Mouse (Mus musculus) forebrain, embryonic 14.5 days (tissue): ENCODE measurements around the gene Actb. TPM values are rescaled to one million over a fixed set of nuclear protein-coding genes. Genes with fewer than 3 reads are reported as not detected.

Experiments used
- ATAC-seq: fragments of 200-750 bp; cut with Nextera tagmentation; 2 replicates; pipeline ENCODE4 v1.8.0; 2017; ENCODE audit warnings: mild to moderate bottlenecking, moderate library complexity
- DNase-seq: peaks from one replicate; pipeline ENCODE4 v3.0.0-alpha.2; 2015; ENCODE audit warnings: low spot score
- H3K27ac ChIP-seq: fragments of 300-500 bp; sonication (generic); 2 replicates; pipeline ENCODE4 v1.5.1; 2014; ENCODE audit warnings: low read depth, mild to moderate bottlenecking, control low read depth, low read length, moderate library complexity
- H3K27me3 ChIP-seq: fragments of 300-500 bp; sonication (generic); replicated peaks from 2 replicates; pipeline ENCODE4 v1.6.1; 2014; ENCODE audit warnings: low read length, control low read depth, mixed read lengths; ENCODE audit not compliant: control insufficient read depth, insufficient read depth
- H3K36me3 ChIP-seq: fragments of 300-500 bp; sonication (generic); 2 replicates; pipeline ENCODE4 v1.6.1; 2014; ENCODE audit warnings: low read length, control low read depth; ENCODE audit not compliant: control insufficient read depth, insufficient read depth
- H3K4me1 ChIP-seq: fragments of 300-500 bp; sonication (generic); 2 replicates; pipeline ENCODE4 v1.6.1; 2014; ENCODE audit warnings: antibody characterized with exemption, low read length, control low read depth; ENCODE audit not compliant: control insufficient read depth, insufficient read depth
- H3K4me2 ChIP-seq: fragments of 300-500 bp; sonication (generic); 2 replicates; pipeline ENCODE4 v1.6.1; 2014; ENCODE audit warnings: mild to moderate bottlenecking, control low read depth, low read length
- H3K4me3 ChIP-seq: fragments of 300-500 bp; sonication (generic); 2 replicates; pipeline ENCODE4 v1.5.1; 2014; ENCODE audit warnings: low read depth, low read length, control low read depth
- H3K9ac ChIP-seq: fragments of 300-500 bp; sonication (generic); 2 replicates; pipeline ENCODE4 v1.6.1; 2014; ENCODE audit warnings: mild to moderate bottlenecking, low read length, control low read depth, moderate library complexity
- H3K9me3 ChIP-seq: fragments of 300-500 bp; sonication (generic); replicated peaks from 2 replicates; pipeline ENCODE4 v1.6.1; 2016; ENCODE audit warnings: low read length, control low read depth, mixed read lengths; ENCODE audit not compliant: control insufficient read depth
- WGBS: fragments of 180-500 bp; shearing (Covaris S2); extraction: QIAGEN DNeasy Blood & Tissue Kit; methylation state at CpG from one replicate; pipeline ENCODE4 v1.1.7; 2014; 5-methylcytosine and 5-hydroxymethylcytosine counted together
- polyA plus RNA-seq: library from polyadenylated mRNA; unstranded; fragments of >200 nt; fragmentation: Nextera tagmentation; extraction: Ambion mirVana; gene quantifications from 2 replicates; pipeline ENCODE4 v1.2.1, GENCODE M21; 2014

Gene Actb
- polyA plus RNA-seq, 1 experiment from 2014 or later: 18,122 TPM

GRCm38 (mm10) chr5:142926204-142926939 is 19.8 kb upstream of the Actb start:
- H3K9ac ChIP-seq: no peak overlapping the region
- H3K27me3 ChIP-seq: no peaks in the 10 kb centered on the region
- H3K4me1 ChIP-seq: 0 out of 2 replicates have a peak, but pooled peaks cover 6% of the 10 kb centered on the region
- WGBS: 14% methylated on average over 13 of the region's 13 CpGs
- no peaks in the 10 kb centered on the region for H3K9me3 ChIP-seq
- no peaks in the 10 kb centered on the region for H3K36me3 ChIP-seq
- no peak overlapping the region for H3K27ac ChIP-seq
- H3K4me2 ChIP-seq: no peak overlapping the region
- ATAC-seq (peak; percentile 32; the same call in 1 of the 2 replicates), DNase-seq (no peak)
- no peak overlapping the region for H3K4me3 ChIP-seq

- H3K4me2 ChIP-seq: no peak overlapping the region
- H3K9me3 ChIP-seq: no peaks in the 10 kb centered on the region
- H3K27me3 ChIP-seq: no peaks in the 10 kb centered on the region
- H3K4me1 ChIP-seq: 0 out of 2 replicates have a peak, but pooled peaks cover 6% of the 10 kb centered on the region
- DNase-seq (no peak), ATAC-seq (no peak)
- H3K4me3 ChIP-seq: no peak overlapping the region
- H3K9ac ChIP-seq: no peak overlapping the region
- H3K36me3 ChIP-seq: no peaks in the 10 kb centered on the region
- 83% methylated on average over 12 of the region's 12 CpGs for WGBS
- H3K27ac ChIP-seq: no peak overlapping the region
These were observed 17.9 kb upstream of the Actb start for GRCm38 (mm10) chr5:142924336-142924959.

GRCm38 (mm10) chr5:142923781-142924180 is 17.2 kb upstream of the Actb start:
- Histone ChIP-seq H3K9me3 (no peaks in the 10 kb centered on the region), H3K27me3 (no peaks in the 10 kb centered on the region), H3K4me2 (no peak overlapping the region), H3K9ac (no peak overlapping the region), H3K4me1 (0 out of 2 replicates have a peak, but pooled peaks cover 4% of the 10 kb centered on the region), H3K36me3 (no peaks in the 10 kb centered on the region), H3K27ac (no peak overlapping the region), H3K4me3 (no peak overlapping the region)
- DNase-seq (no peak), ATAC-seq (no peak)
- 81% methylated on average over 3 of the region's 3 CpGs for WGBS

GRCm38 (mm10) chr5:142922251-142922650 is 15.7 kb upstream of the Actb start:
- WGBS: 82% methylated on average over 5 of the region's 5 CpGs
- no peak for ATAC-seq
- H3K9me3 ChIP-seq: no peaks in the 10 kb centered on the region

GRCm38 (mm10) chr5:142921074-142921459 is 14.5 kb upstream of the Actb start:
- Histone ChIP-seq H3K4me2 (no peak overlapping the region), H3K4me3 (no peak overlapping the region), H3K27ac (no peak overlapping the region), H3K4me1 (no peaks in the 10 kb centered on the region), H3K9me3 (no peaks in the 10 kb centered on the region), H3K9ac (no peak overlapping the region), H3K36me3 (no peaks in the 10 kb centered on the region), H3K27me3 (no peaks in the 10 kb centered on the region)
- no peak for ATAC-seq
- no peak for DNase-seq
- WGBS: 76% methylated on average over 6 of the region's 6 CpGs

More at GRCm38 (mm10) chr5:142922251-142922650, 15.7 kb upstream of the Actb start:
- H3K4me3 ChIP-seq: no peak overlapping the region
- H3K4me2 ChIP-seq: no peak overlapping the region
- H3K9ac ChIP-seq: no peak overlapping the region
- no peak for DNase-seq
- 0 out of 2 replicates have a peak, but pooled peaks cover 4% of the 10 kb centered on the region for H3K4me1 ChIP-seq
- H3K27me3 ChIP-seq: no peaks in the 10 kb centered on the region
- H3K27ac ChIP-seq: no peak overlapping the region
- no peaks in the 10 kb centered on the region for H3K36me3 ChIP-seq

- no peaks in the 10 kb centered on the region for H3K9me3 ChIP-seq
- no peaks in the 10 kb centered on the region for H3K36me3 ChIP-seq
- DNase-seq (no peak), ATAC-seq (no peak)
- no peaks in the 10 kb centered on the region for H3K27me3 ChIP-seq
- 80% methylated on average over 8 of the region's 8 CpGs for WGBS
- H3K4me1 ChIP-seq: no peaks in the 10 kb centered on the region
- no peak overlapping the region for H3K4me2 ChIP-seq
- no peak overlapping the region for H3K4me3 ChIP-seq
- H3K27ac ChIP-seq: no peak overlapping the region
- H3K9ac ChIP-seq: no peak overlapping the region
These were observed 13.9 kb upstream of the Actb start for GRCm38 (mm10) chr5:142920311-142921073.

GRCm38 (mm10) chr5:142917402-142917801 is 10.8 kb upstream of the Actb start:
- Histone ChIP-seq H3K4me3 (no peak overlapping the region), H3K36me3 (no peaks in the 10 kb centered on the region), H3K9ac (no peak overlapping the region), H3K4me1 (no peaks in the 10 kb centered on the region), H3K9me3 (no peaks in the 10 kb centered on the region), H3K4me2 (no peak overlapping the region), H3K27me3 (no peaks in the 10 kb centered on the region), H3K27ac (no peak overlapping the region)
- no peak for DNase-seq
- 91% methylated on average over 8 of the region's 8 CpGs for WGBS
- ATAC-seq: no peak

- 89% methylated on average over 7 of the region's 7 CpGs for WGBS
- ATAC-seq (no peak), DNase-seq (no peak)
These were observed 10.0 kb upstream of the Actb start for GRCm38 (mm10) chr5:142916593-142916992.

More at GRCm38 (mm10) chr5:142916593-142916992, 10.0 kb upstream of the Actb start:
- no peak overlapping the region for H3K27ac ChIP-seq
- H3K27me3 ChIP-seq: no peaks in the 10 kb centered on the region
- H3K4me2 ChIP-seq: no peak overlapping the region
- no peaks in the 10 kb centered on the region for H3K4me1 ChIP-seq
- H3K9me3 ChIP-seq: no peaks in the 10 kb centered on the region
- H3K36me3 ChIP-seq: no peaks in the 10 kb centered on the region
- H3K4me3 ChIP-seq: no peak overlapping the region
- H3K9ac ChIP-seq: no peak overlapping the region
